Mouse (Mus musculus) spleen, adult 10 weeks (tissue): Measurements from ENCODE around the gene Pde1a. TPM values are rescaled to one million over a fixed set of nuclear protein-coding genes. Genes with fewer than 3 reads are reported as not detected.

ENCODE experiments used
- polyA plus RNA-seq: library from polyadenylated mRNA; stranded (reverse); fragments of 350-450 nt; fragmentation: Illumina TruSeq; extraction: RNeasy Lipid Tissue Mini Kit (QIAGEN cat#74804); gene quantifications from one replicate; pipeline ENCODE4 v1.2.3, GENCODE M21; 2015; ENCODE audit warnings: low replicate concordance; ENCODE audit not compliant: insufficient read depth

Gene Pde1a
- 4.3 TPM for polyA plus RNA-seq

GRCm38 (mm10) chr2:80128861-80129698, at the start of gene Pde1a:
TSS of gene Pde1a (minus strand) at chr2:80129458.

Other genes with a start within 250 kb of the Pde1a start
- not detected for gene Prdx6b, start 163.0 kb upstream of the Pde1a start, polyA plus RNA-seq
- gene Dnajc10, start 186.0 kb upstream of the Pde1a start, polyA plus RNA-seq = 62.9 TPM